Mouse (Mus musculus): ENCODE measurements at regions not wholly inside any gene's neighbourhood (a gene's known extent, or its start where the extent isn't known, plus 50 kb on each side); places are given as distances from the start of the nearest gene placed in this dataset.

DNA sequence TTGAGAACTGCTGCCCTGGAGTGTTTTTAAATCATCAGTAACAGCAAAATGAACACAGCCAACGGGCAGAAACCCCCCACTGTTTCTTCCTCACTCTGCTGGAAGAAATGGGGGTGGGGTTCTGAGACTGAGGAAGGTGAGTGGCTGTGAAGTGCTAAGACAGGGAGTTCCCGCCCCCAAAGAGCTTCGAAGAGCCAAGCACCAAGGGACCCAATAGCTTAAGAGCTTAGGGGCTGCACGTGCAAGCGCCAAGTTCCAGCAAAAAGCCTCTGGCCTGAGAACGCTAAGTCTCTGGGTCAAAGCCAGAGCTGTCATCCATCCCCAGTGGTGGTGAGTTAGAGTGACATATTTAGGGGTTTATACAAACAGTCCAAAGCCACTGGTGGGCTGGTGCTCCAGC lies 55.1 kb upstream of the Pcbd1 start:
- no peak for DNase-seq

DNA sequence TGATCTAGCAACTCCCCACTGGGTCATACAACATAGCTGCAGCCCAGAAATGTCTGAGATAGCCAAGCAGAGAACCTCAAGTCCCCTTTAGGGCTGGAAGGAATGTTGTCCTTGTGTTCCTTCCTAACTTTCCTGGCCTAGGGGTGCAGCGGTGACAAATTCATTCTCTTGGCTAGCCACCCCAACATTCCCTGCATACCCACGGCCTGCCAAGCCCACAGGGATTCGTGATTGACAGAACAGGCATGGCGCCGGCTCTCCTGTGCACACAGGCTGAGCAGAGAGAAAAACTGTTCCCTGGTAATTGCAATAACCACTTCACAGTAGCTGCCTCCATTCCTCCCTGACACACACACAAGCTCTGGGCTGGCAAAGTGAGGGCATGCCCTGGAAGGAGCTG lies 60.5 kb upstream of the Pcbd1 start:
- DNase-seq, result no peak

DNA sequence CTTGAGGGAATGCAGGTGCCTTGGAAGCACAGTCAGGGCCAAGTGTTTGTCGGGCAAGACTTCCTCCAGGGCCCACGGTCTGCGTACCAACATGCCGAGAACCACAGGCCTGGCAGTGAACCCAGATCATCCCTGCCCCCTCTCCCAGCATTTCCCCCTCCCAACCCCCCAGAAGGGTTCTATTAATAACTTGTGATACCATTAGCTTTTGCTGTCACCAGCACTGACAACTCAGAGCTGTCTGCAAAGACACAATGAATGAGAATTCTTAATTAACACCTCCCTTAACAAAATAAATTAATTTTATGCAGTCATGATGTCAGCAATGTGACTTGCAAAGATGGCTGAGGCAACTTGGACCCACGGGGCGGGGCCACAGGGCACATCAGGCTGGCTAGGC lies 61.9 kb upstream of the Pcbd1 start:
- DNase-seq, result no peak

DNA sequence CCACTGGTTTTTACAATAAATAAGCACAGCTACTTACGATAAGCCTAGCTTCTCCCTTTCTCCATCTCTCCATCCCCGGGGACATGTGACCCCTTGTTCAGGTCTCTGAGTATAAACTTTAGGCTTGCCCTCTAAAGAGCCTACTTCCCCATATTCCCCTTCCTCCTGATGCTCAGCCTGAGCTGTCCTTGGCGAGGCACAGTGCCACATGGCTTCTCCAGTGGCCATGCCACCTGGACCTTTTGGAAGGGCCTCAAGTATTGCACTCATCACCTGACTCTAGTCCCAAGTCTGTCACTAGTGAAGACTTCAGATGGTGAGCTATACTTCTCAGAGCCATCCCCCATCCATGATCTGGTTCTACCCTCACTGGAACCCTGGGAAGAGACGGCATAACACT lies 64.1 kb upstream of the Pcbd1 start:
- DNase-seq, result no peak

DNA sequence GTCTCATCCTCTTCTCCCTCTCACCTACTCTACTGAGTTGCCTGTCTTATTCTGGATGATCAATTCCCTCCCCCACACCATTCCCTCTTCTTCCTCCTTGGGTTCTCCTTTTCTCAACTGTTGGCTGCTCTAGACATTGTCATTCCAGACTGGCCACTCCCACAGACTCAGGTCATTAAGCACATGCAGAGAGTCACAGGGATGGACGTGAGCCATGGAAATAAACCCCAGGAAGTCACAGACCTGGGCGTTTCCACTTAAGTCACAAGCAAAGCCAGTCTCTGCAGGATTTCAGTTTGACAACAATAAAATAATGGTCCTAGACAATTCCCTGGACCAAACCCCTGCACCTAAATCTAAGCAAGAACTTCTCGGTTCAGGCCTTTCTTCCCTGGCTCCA lies 65.0 kb upstream of the Pcbd1 start:
- no peak for DNase-seq

DNA sequence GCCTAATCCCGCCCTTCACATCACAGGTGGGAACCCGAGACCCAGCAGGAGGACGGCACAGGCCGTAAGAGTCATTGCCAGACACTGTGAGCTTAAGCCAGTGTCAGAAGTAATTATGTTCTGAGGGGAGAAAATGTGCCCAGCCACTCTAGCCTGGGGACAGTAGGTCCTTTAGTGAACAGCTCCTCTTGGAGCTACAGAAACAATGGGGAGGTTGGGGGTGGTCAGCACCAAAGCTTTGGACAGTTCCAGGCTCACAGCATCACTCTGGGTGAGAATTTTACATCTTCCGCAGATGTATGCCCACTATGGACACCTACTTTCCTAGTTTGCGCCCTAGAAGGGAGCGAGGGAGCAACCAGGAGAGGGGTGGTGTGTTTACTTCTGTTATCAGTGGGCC lies 65.7 kb upstream of the Pcbd1 start:
- no peak for DNase-seq

DNA sequence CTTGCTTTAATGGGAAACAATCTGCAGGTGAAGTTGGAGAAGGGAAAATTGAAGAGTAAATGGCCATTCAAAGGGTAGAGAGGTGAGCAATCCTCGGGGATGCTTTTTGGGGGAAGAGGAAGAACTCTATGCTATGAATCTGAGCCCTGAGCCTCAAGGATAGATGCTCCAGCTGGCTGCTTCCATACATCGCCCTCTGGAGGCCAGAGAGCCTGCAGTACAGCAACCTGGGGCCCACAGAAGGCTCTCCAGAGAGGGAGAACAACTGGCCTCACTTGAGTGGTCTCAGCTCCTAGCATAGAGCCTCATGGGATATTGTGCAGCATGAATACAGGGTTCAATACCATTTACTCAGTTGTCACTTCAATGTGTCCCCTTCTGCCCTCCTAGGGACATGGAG lies 69.6 kb upstream of the Pcbd1 start:
- DNase-seq, result no peak

DNA sequence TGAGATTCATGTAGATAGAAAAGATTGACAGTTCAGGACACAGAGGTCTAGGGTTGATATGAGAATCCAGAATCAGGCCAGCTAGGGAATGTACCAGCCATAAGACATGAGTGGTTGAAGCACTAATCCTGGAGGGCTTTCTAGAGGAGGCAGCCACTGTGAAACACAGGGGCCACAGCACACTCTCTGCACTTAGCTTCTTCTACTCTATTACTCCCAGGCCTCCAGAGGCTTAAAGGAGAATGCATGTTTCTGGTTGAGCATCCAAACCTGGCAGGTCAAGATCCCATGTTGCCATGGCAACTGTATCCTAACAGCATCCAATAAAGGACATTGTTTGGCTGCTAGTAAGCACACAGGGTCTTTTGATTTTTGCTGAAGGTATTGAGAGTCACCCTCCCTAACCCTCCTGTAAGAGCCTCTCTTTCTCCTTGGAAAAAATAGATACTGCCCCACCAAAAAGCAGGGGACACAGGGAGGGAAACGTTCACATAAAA lies 76.9 kb upstream of the Pcbd1 start:
- DNase-seq, result no peak

DNA sequence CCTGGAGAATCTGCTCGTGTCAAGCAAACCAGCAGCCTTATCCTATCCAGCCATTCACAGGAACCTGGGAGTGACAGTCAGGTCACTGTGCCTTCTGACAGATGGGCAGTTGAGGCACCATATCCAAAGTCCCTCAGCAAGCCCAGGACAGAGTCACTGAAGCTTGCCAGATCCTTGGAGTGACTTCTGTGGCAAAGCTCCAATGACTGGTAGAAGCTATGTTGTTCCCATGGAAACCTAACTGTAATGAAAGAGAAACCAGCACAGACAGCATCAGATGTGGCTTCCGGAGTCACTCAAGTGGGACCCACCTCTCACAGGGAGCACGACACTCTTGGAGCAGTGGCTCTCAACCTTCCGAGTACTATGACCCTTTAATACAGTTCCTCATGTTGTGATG lies 78.4 kb upstream of the Pcbd1 start:
- no peak for DNase-seq

DNA sequence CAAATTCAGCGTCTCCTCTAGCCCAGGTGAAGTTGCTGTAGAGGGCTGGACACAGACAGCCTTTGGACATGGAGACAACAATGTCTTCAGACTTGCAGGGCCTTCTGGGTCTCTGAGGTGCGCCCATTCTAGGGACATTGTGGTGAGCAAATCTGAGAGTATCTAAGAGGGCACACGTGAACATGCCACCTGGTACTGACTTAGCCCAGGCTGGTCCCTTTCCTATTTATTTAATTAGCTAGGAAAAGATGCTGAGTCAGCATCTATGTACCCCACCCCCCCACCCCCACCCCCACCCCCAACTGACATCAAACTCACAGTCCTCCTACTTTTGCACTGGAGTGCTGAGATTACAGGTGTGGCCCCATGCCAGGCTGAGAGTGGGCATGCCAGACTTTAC lies 81.7 kb upstream of the Pcbd1 start:
- no peak for DNase-seq

DNA sequence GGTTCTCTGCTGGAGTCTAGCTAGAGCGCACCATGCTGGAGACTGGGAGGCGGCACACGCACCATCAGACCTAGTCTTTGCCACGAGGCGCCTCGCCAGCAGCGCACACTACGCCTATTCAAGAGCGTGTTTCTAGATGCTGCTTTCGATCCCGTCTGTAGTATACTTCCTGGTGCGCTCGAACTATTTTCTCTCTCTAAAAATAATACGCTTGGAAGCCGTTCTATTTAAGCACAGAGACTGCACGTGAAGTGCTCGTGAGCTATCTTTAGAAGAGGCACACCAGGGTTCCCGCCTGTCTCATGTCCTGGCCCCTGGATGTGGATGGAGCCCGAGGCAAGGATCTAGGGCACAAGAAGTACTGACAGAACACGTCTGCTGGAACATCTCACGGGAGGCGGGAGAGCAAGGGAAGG lies 87.4 kb upstream of the Pcbd1 start:
- DNase-seq, result no peak

DNA sequence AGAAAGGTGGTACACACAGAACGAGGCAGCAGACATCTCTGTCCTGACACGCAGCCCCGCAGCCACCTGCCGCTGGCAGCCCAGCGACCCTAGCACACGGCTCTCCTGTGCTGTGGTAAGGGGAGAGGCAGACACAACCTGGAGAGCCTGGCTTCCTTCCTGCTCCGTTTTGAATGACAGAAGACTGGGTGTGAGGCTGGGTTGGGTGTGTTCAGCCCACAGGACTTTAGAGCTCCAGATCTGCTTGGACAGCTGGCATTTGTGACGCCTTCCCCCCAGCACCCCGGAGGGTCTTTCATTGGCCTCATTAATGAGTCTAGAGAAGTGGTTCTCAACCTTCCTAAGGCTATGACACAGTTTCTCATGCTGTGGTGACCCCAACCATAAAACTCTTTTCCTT lies 91.7 kb upstream of the Pcbd1 start:
- no peak for DNase-seq

DNA sequence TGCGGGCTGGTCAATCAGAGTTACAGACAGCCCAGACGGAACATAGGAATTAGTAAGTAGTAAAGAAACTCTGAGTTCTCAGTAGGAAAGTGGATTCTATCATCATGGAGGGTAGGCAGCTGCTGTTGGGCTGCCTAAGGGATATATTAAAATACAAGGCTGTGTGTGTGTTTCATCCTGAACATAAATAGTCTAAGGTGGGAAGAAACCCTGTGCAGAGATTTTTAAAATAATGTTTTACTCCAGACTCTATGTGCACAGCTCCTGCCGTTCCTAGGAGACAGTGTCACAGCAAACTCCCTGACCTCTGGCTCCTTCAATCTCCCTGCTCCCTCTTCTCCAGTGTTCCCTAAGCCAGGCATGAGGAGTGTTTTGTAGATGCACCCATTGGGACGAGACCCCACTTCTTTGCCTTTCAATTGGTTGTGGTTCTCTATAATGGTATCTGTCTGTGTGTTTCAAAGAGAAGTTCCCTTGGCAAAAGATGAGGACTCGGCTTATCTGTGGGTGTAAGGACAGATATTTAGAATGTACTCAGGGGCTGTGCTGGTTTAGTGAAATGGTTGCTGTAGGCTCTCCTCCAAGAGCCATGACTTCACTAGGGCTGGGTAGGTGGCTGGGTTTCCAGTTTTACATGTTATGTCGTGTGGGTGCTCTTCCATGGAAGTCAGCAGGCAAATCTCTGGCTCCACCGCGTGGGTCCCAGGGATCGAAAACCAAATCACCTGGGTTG lies 93.1 kb upstream of the Pcbd1 start:
- no peak for DNase-seq

DNA sequence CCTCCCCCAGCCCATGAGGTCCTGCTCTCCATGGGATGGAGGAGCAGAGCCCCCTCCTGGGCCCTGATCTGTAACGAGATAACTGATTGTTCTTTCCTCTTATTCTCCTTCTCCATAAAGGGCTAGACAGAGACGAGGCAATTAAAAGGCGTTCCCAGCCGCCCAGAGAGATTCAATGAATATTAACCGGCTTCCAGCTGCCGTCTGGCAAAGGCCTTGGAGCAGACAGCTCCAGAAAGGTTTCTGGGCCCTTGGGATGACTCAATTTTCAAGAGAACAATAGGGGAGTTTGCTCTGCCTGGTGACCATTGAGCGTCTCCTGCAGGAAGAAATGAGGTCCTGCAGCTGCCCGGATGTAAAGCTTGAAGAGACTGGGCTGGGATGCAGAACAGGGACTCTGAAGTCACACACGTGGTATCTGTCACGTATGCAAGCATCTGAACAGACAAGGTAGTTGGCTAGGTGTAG lies 104.0 kb upstream of the Pcbd1 start:
- peak; percentile 61 for DNase-seq

DNA sequence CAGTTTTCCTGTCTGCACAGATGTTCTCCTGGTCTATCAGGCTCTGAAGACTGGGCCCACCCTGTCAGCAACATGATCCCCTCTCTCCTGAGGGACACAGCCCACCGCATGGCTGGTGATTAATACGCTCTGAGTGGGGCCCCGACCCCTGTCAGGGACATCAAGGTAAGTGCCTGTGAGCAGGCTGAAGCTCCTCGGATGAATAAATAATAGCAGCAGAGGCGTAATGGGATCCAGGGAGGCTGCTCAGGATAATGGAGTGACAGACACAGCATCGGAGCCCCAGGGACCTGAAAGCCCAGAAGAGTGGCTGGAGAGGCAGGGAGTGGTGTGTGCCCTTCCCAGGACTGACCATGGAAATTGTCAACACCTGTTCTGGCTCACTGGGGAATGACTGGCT lies 107.4 kb upstream of the Pcbd1 start:
- DNase-seq, result no peak

DNA sequence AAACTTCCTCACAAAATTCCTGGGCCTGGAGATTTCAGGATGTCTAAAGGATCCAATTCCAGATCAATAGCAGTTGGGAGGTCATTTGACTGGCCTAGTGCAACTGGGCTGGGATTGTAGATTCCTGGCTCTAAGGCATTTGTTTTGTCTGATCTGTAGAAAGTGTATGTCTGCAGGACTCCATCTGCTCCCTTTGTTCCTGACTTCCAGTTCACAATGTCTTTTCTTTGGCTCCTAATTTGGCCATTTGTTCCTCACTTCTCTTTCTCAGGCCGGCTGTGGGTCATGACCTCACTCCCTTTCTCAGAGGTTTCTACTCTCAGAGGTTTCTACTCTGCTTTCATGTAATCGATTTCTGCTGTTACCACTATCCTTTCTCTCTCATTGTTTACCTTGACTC lies 115.5 kb upstream of the Pcbd1 start:
- DNase-seq, result no peak

DNA sequence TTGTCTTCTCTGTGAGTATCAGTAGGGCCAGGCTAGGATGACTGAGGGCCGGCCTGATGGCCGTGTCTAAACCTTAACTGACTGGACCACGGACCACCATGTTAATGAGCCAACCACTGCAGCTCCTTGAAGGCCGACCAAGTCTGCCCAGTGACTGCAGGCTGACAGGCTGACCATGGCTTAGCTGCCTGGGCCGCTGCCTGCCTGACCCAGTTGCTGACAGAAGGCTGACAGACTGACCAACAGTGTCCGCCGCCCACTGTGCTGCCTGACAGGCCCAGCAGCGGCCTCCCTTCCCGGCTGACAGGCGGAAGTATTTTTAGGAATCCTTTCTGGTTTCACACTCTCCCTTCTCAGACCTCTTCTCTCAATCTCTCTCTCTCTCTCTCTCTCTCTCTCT lies 124.3 kb upstream of the Pcbd1 start:
- no peak for DNase-seq

DNA sequence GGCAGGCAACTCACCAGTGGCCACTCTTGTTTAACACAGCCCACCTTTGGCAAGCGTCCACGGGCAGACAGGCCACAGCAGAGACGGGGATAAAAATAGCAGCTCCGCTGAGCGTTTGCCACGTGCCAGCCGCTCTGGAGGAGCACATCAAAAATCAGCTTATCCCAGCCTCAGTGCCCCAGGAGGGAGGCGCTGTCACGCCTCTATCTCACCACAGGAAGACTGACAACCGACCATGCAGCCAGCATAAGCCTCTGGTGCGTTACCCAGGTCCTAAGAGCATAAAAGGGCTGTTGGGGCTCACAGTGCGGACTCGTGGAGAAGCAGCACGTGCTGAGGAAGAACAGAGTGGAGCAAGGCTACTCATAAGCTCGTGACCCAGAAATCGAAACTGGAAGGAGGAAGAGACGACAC lies 126.4 kb upstream of the Unc5b start:
- DNase-seq, result peak; percentile 5

DNA sequence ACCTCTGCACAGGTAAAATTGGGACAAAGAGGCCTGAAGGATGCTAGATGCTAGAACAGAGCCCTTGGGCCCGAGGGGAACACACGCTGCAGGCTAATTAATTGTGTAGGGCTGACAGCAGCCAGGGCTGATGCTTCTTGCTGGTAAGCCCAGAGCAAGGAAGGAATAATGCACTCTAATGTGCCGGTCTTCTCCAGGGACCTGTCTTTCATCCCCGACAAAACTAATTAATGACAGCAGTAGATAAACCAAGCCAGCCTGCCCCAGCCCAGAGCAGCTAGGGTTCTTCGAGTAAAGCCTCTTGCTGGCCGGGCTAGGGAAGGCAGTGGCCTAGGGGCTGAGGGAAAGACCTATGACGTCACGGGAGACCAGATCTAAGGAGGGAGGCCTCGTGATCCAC lies 124.1 kb upstream of the Unc5b start:
- peak; percentile 6 for DNase-seq

DNA sequence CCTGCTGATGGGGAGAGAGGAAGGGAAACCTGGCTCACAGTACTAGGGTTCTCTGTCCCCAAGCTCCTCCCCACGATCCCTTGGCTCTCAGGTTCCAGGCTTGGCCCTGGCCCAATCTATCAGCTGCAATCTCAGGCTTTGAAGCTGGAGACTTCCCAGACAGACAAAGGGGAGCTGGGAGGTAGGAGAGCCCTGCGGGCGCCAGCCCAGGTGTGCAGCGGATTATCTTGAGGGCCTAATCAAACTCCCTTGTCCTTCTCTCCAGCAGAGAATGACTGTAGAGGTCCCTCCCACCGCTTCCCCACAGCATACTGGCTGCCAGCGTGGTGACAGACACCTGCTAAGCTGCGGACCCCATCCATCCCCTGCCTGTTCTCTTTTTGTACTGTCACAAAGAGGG lies 121.1 kb upstream of the Unc5b start:
- peak; percentile 8 for DNase-seq

DNA sequence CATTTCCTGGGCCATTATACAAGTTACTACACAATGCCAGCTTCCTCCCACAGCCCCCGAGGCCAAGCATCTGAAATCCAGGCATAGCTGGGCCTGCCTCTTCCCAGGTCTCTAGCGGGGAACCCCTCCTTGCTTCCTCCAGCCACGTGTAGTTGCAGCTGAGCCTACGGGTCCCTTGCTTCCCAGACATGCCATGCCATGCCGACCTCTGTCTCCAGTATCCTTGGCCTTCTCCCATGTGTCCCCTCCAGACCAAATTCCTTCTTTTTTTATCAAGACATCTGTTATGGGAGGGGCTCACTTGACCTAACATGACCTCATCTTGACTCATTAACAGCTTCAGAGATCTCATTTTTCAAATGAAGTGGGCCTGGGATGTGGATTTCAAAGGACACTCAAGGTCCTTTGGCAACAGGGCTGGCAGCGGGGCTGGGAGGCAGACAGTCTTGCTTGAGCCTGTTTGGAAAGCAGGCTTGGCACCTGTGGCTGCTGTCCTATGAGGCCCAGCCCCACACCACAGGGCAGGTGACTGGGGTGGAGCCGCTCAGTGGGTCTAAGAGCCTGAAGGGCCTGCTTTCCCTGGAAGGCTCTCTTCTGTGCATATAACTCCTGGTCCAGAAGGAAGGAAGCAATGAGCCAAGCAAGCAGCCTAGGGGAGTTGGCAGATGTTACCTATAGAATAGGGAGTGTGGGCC lies 117.7 kb upstream of the Unc5b start:
- DNase-seq, result no peak

DNA sequence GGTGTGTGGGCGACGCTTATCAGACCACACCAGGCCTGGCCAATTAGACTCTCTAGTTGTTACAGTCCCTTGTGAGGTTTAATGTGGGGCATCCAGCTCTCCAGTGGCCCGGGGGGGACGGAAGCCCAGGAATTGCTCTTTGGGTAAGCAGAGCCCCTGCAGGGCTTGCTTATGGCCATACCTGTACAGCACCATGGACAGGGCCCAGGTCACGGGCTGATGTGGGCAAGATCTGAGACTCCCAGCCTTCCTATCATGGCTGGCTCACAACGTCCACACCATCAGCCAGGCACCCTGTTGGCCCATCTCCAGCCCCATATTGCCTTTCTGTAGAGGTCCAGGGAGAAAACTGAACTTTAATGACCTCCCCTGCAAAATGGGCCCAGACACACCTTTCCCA lies 111.7 kb upstream of the Unc5b start:
- no peak for DNase-seq

DNA sequence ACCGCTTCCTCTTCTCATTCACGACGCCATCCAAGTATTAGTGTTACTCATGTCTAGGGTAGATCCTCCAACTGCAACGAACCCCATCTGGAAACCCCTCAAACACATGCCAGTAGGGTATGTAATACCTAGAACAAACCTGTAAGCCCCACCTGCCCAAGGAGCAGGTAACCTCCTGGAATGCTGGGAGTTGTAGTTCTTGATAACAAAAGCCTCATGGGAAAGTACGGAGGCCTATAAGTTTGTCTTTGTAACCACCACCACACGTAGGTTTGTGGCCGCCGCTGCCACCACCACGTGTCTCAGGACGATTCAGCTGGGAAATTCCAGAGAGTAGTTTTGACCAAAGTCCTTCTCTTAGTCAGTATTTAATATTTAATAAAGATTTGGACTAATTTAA lies 107.4 kb upstream of the Unc5b start:
- DNase-seq, result no peak

DNA sequence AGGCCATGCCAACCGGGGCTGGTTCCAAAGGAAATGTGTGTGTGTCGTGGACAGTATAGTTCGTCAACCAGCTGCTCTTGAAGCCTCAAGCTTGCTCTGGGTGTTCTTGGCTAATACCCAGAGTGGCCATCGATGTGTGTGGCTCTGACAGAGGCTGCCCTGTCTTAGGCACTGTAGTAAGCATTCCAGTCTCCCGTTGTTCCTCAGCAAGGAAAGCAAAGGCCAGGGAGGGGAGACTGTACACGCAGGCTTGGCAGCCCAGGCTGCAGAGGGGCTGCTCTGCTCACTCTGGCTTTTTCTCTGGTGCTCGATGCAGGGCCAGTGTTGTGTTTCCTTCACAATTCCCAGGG lies 106.1 kb upstream of the Unc5b start:
- no peak for DNase-seq
